8 mouse cellular contexts compared by ENCODE assay signal in genomic region chr14:25456666-25457433, GRCm38 (mm10). TPM values are rescaled to one million over a fixed set of nuclear protein-coding genes. Genes with fewer than 3 reads are reported as not detected.
DNase-seq lines count a peak whose midpoint lies in the region; ATAC-seq and TF ChIP-seq lines count a peak whose summit lies in the region.

No protein-coding gene starts in this region.

- peak; percentile 56 for DNase-seq in liver, adult 2 months (ENCODE audit: extremely low read depth, low read depth, low spot score)
- DNase-seq in liver = no peak
- peak; percentile 71 for DNase-seq in cerebellum, adult 9-11 months
- DNase-seq in heart, postnatal 4 days = peak; percentile 47
- no peak for DNase-seq in limb, embryonic 14.5 days (ENCODE audit: low spot score)
- DNase-seq in testis, postnatal 10 days (ENCODE audit: low spot score) = no peak
- DNase-seq in natural killer cell, adult 2 months (ENCODE audit: low spot score in 2 of 2) = no peak

- H3K4me2 ChIP-seq in limb, embryonic 14.5 days (replicated peaks; ENCODE audit: low read depth, low read length, severe bottlenecking) = peak overlapping the region; percentile 92

- ATAC-seq in limb, embryonic 14.5 days (ENCODE audit: low FRiP score, low read depth) = no peak

- H3K4me1 ChIP-seq in liver, adult 2 months (ENCODE audit: control insufficient read depth, insufficient read depth, low read length) = peaks cover 9% of the 10 kb centered on the region
- H3K4me1 ChIP-seq in limb, embryonic 14.5 days (ENCODE audit: control insufficient read depth, insufficient read depth, low read length) = peaks cover 22% of the 10 kb centered on the region
- peaks cover 25% of the 10 kb centered on the region for H3K4me1 ChIP-seq in olfactory bulb, adult 2 months (ENCODE audit: control insufficient read depth, insufficient read depth, low read length)

- peak overlapping the region; percentile 84 for H3K9ac ChIP-seq in liver, adult 2 months (ENCODE audit: low read depth, low read length)
- peak overlapping the region; percentile 42; the same call in 1 of the 2 replicates for H3K9ac ChIP-seq in limb, embryonic 14.5 days (ENCODE audit: low read depth, low read length, severe bottlenecking)

- peak overlapping the region; percentile 95 for H3K4me3 ChIP-seq in liver, adult 2 months (ENCODE audit: insufficient read depth, low read depth, low read length)
- H3K4me3 ChIP-seq in limb, embryonic 14.5 days (replicated peaks; ENCODE audit: low read length) = peak overlapping the region; percentile 95
- peak overlapping the region; percentile 68 for H3K4me3 ChIP-seq in olfactory bulb, adult 2 months (ENCODE audit: insufficient read depth, low read depth, low read length)

- peaks cover 15% of the 10 kb centered on the region for H3K79me2 ChIP-seq in liver, adult 2 months (ENCODE audit: control insufficient read depth, insufficient read depth, low read length)

- H3K9me3 ChIP-seq in limb, embryonic 14.5 days (ENCODE audit: control insufficient read depth, low read length) = no peaks in the 10 kb centered on the region

- peak overlapping the region; percentile 77 for H3K27ac ChIP-seq in liver, adult 2 months (replicated peaks; ENCODE audit: insufficient read depth, low read depth, low read length)
- H3K27ac ChIP-seq in limb, embryonic 14.5 days (replicated peaks; ENCODE audit: low read depth, low read length) = peak overlapping the region; percentile 80
- H3K27ac ChIP-seq in olfactory bulb, adult 2 months (ENCODE audit: insufficient read depth, low read depth, low read length) = peak overlapping the region; percentile 81

- H3K36me3 ChIP-seq in liver, adult 2 months (ENCODE audit: control insufficient read depth, insufficient read depth, low read length) = no peaks in the 10 kb centered on the region
- no peaks in the 10 kb centered on the region for H3K36me3 ChIP-seq in limb, embryonic 14.5 days (ENCODE audit: control insufficient read depth, insufficient read depth, low read length)

- H3K27me3 ChIP-seq in liver, adult 2 months (ENCODE audit: control insufficient read depth, insufficient read depth, low read length) = no peaks in the 10 kb centered on the region
- H3K27me3 ChIP-seq in limb, embryonic 14.5 days (ENCODE audit: control insufficient read depth, insufficient read depth, low read length) = no peaks in the 10 kb centered on the region

- no peak for TF ChIP-seq POLR2A in liver, adult 2 months (IDR thresholded peaks at IDR 0.05; ENCODE audit: extremely low read depth, insufficient read depth, low read length)
- no peak for TF ChIP-seq POLR2A in limb, embryonic 14.5 days (IDR thresholded peaks at IDR 0.05; ENCODE audit: borderline replicate concordance, extremely low read depth, insufficient read depth, insufficient read length)
- TF ChIP-seq POLR2A in olfactory bulb, adult 2 months (IDR thresholded peaks at IDR 0.05; ENCODE audit: insufficient read depth, low read depth, low read length) = no peak

- WGBS in liver, adult 2 months = 7% methylated on average over 17 of the region's 17 CpGs
- 2% methylated on average over 14 of the region's 17 CpGs for WGBS in limb, embryonic 14.5 days
- 7% methylated on average over 17 of the region's 17 CpGs for WGBS in olfactory bulb, adult 2 months

- peak; percentile 56 for TF ChIP-seq CTCF in liver, adult 2 months (IDR thresholded peaks at IDR 0.05; ENCODE audit: low read depth, low read length)
- no peak for TF ChIP-seq CTCF in olfactory bulb, adult 2 months (IDR thresholded peaks at IDR 0.05; ENCODE audit: insufficient read depth, low read depth, low read length)

RNA-seq across cellular contexts. Expression of gene Zmiz1, which starts 2.1 kb away (rescaled TPM):
- total RNA-seq in liver, adult 2 months (2014; rRNA removed) = 5.3 and 10.1 TPM in 2 replicates
- 10.2 and 11.0 TPM in 2 replicates for polyA plus RNA-seq in liver, adult 2 months (2012; rRNA removed)
- 10 to 100 TPM; 67.0 to 78.5 TPM for total RNA-seq in heart, postnatal 4 days (2021)
- polyA plus RNA-seq in limb, embryonic 14.5 days (2012; rRNA removed) = 81.2 and 117 TPM in 2 replicates
- 61.8 and 75.8 TPM in 2 replicates for polyA plus RNA-seq in limb, embryonic 14.5 days (2014; fragmentation: Nextera tagmentation; extraction: Ambion mirVana)
- polyA plus RNA-seq in olfactory bulb, adult 2 months (2012; ENCODE audit: insufficient read depth, insufficient read length, low replicate concordance, missing spikeins) = 98.3 TPM in 1 of 2 replicates, not detected in the other

Comparison
In these comparisons a context has a peak if more than half of its experiments do, and no peak if none do; other contexts are left out.
1. DNase-seq: peak in liver, adult 2 months (single experiment), cerebellum, adult 9-11 months (single experiment) and heart, postnatal 4 days (single experiment); none in liver (single experiment), limb, embryonic 14.5 days (single experiment), testis, postnatal 10 days (single experiment) and natural killer cell, adult 2 months (0 of 2).
2. Peak in every context shown above with its lines, with median percentiles within 50 percentile points of each other: H3K27ac ChIP-seq and H3K4me3 ChIP-seq.